Mouse (Mus musculus) olfactory bulb, adult 2 months (tissue): ENCODE measurements around the gene Cpm.

Source experiments
- CTCF ChIP-seq: fragments of 200-500 bp; IDR thresholded peaks from 2 replicates; pipeline ENCODE4 v1.5.1; 2012; ENCODE audit warnings: low read depth, mild to moderate bottlenecking, low read length, moderate library complexity; ENCODE audit not compliant: insufficient read depth
- POLR2A ChIP-seq: fragments of 200-500 bp; IDR thresholded peaks from 2 replicates; pipeline ENCODE4 v1.6.1; 2012; ENCODE audit warnings: mild to moderate bottlenecking, low read depth, low read length, moderate library complexity; ENCODE audit not compliant: insufficient read depth

DNA sequence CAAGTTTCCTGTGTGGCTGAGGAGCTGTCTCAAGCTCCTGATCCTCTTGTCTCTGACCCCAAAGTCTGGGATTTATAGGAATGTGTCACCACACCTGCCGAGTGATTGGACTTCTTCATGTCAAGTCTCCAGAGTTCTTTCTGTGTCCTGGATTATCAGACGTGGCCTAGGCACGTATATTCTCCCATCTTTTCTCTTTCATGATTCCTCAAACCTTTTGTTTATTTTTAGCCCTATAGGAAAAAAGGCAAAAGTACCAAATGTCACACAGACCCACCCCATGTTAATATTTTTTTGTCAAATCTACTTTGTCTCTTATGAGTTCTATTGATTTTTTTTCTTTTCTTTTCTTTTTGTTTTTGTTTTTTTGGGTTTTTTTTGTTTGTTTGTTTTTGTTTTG is 19.3 kb downstream of the Cpm start:
- TF ChIP-seq CTCF (no peak), POLR2A (no peak)
